ENCODE assay signal across 8 mouse cellular contexts in genomic region chr8:84657203-84657602, GRCm38 (mm10). TPM values are rescaled to one million over a fixed set of nuclear protein-coding genes. Genes with fewer than 3 reads are reported as not detected.
DNase-seq lines count a peak whose midpoint lies in the region; ATAC-seq and TF ChIP-seq lines count a peak whose summit lies in the region.

No protein-coding gene starts in this region.

- peak overlapping the region; percentile 98 for H3K27ac ChIP-seq in heart, embryonic 11.5 days (ENCODE audit: low read depth, low read length)
- H3K27ac ChIP-seq in spleen, adult 2 months (ENCODE audit: insufficient read depth, low read length), result peak overlapping the region; percentile 51
- peak overlapping the region; percentile 99 for H3K27ac ChIP-seq in limb, embryonic 13.5 days
- H3K27ac ChIP-seq in stomach, postnatal 0 days (replicated peaks), result peak overlapping the region; percentile 97

- H3K4me1 ChIP-seq in heart, embryonic 11.5 days (ENCODE audit: control insufficient read depth, insufficient read depth, low read length), result peaks cover 53% of the 10 kb centered on the region
- peaks cover 14% of the 10 kb centered on the region; the same call in 1 of the 2 replicates for H3K4me1 ChIP-seq in spleen, adult 2 months (ENCODE audit: control insufficient read depth, insufficient read depth, insufficient read length)
- peaks cover 71% of the 10 kb centered on the region for H3K4me1 ChIP-seq in limb, embryonic 13.5 days
- H3K4me1 ChIP-seq in stomach, postnatal 0 days (replicated peaks; ENCODE audit: control insufficient read depth, insufficient read depth), result peaks cover 7% of the 10 kb centered on the region

- DNase-seq in heart, adult 9 months (ENCODE audit: low spot score in 2 of 2), result no peak
- DNase-seq in spleen, adult 2 months (ENCODE audit: low read depth in 1 of 2, low spot score in 2 of 2), result no peak
- no peak for DNase-seq in spleen, postnatal 10 days (ENCODE audit: low spot score in 2 of 2)
- no peak for DNase-seq in stomach, postnatal 0 days (ENCODE audit: low spot score)
- no peak for DNase-seq in retina, postnatal 1 day
- DNase-seq in spleen, postnatal 14 days (ENCODE audit: low spot score in 2 of 2), result no peak

- H3K4me3 ChIP-seq in heart, embryonic 11.5 days (ENCODE audit: low read depth, low read length), result peak overlapping the region; percentile 47
- H3K4me3 ChIP-seq in spleen, adult 2 months (ENCODE audit: extremely low read depth, insufficient read depth, insufficient read length), result peak overlapping the region; percentile 59; the same call in 1 of the 2 replicates
- H3K4me3 ChIP-seq in limb, embryonic 13.5 days, result peak overlapping the region; percentile 42
- peak overlapping the region; percentile 38; the same call in 1 of the 2 replicates for H3K4me3 ChIP-seq in stomach, postnatal 0 days (ENCODE audit: low read depth, low read length)

- peak overlapping the region; percentile 94 for H3K4me2 ChIP-seq in heart, embryonic 11.5 days
- H3K4me2 ChIP-seq in limb, embryonic 13.5 days (replicated peaks), result peak overlapping the region; percentile 76
- H3K4me2 ChIP-seq in stomach, postnatal 0 days (replicated peaks; ENCODE audit: low read depth), result peak overlapping the region; percentile 73

- ATAC-seq in heart, embryonic 11.5 days (replicated peaks; ENCODE audit: insufficient number of reproducible peaks, low FRiP score, low TSS enrichment), result no peak
- no peak for ATAC-seq in limb, embryonic 13.5 days (ENCODE audit: low FRiP score, low read depth)
- ATAC-seq in stomach, postnatal 0 days (ENCODE audit: low FRiP score, low TSS enrichment), result no peak

- no peak for TF ChIP-seq EP300 in stomach, postnatal 0 days (optimal IDR thresholded peaks at IDR 0.05)

- no peak for TF ChIP-seq CTCF in spleen, adult 2 months (IDR thresholded peaks at IDR 0.05; ENCODE audit: extremely low read depth, insufficient read depth, insufficient read length, insufficient replicate concordance)
- TF ChIP-seq CTCF in stomach, postnatal 0 days (IDR thresholded peaks at IDR 0.05; ENCODE audit: low read depth), result no peak

- H3K27me3 ChIP-seq in heart, embryonic 11.5 days (ENCODE audit: control insufficient read depth, insufficient read depth, low read length), result no peaks in the 10 kb centered on the region
- no peaks in the 10 kb centered on the region for H3K27me3 ChIP-seq in spleen, adult 2 months (ENCODE audit: control insufficient read depth, insufficient read depth, low read length)
- no peaks in the 10 kb centered on the region for H3K27me3 ChIP-seq in limb, embryonic 13.5 days
- no peaks in the 10 kb centered on the region for H3K27me3 ChIP-seq in stomach, postnatal 0 days (ENCODE audit: control insufficient read depth, insufficient read depth, low read length)

- no peak for TF ChIP-seq POLR2A in spleen, adult 2 months (IDR thresholded peaks at IDR 0.05; ENCODE audit: low read depth, low read length)

- no peaks in the 10 kb centered on the region for H3K9me3 ChIP-seq in heart, embryonic 11.5 days (replicated peaks; ENCODE audit: control insufficient read depth, low read length)
- H3K9me3 ChIP-seq in limb, embryonic 13.5 days, result no peaks in the 10 kb centered on the region
- no peaks in the 10 kb centered on the region for H3K9me3 ChIP-seq in stomach, postnatal 0 days (ENCODE audit: control insufficient read depth, low read length)

- H3K36me3 ChIP-seq in heart, embryonic 11.5 days (ENCODE audit: control insufficient read depth, insufficient read depth, low read length), result no peaks in the 10 kb centered on the region
- no peaks in the 10 kb centered on the region for H3K36me3 ChIP-seq in spleen, adult 2 months (ENCODE audit: control insufficient read depth, insufficient read depth, low read length)
- H3K36me3 ChIP-seq in limb, embryonic 13.5 days, result no peaks in the 10 kb centered on the region
- H3K36me3 ChIP-seq in stomach, postnatal 0 days (ENCODE audit: control insufficient read depth, insufficient read depth, low read length), result no peaks in the 10 kb centered on the region

- H3K9ac ChIP-seq in heart, embryonic 11.5 days (ENCODE audit: low read depth, low read length), result peak overlapping the region; percentile 82
- H3K9ac ChIP-seq in limb, embryonic 13.5 days, result peak overlapping the region; percentile 73
- peak overlapping the region; percentile 74; the same call in 1 of the 2 replicates for H3K9ac ChIP-seq in stomach, postnatal 0 days (ENCODE audit: low read length)

RNA-seq across cellular contexts. Expression of gene Ier2, which starts 5.4 kb away (rescaled TPM):
- 52.3 and 55.9 TPM in 2 replicates for polyA plus RNA-seq in heart, embryonic 11.5 days (2014; fragmentation: Nextera tagmentation; extraction: Ambion mirVana)
- 23.0 and 27.4 TPM in 2 replicates for polyA plus RNA-seq in spleen, adult 2 months (2012; rRNA removed)
- polyA plus RNA-seq in limb, embryonic 13.5 days (2015; fragmentation: Nextera tagmentation; extraction: Ambion mirVana), result 71.9 and 73.0 TPM in 2 replicates
- 82.8 and 86.6 TPM in 2 replicates for polyA plus RNA-seq in stomach, postnatal 0 days (2015; fragmentation: Nextera tagmentation; extraction: Ambion mirVana)

RNA-seq across cellular contexts. Expression of gene Trmt1, which starts 28.9 kb away (rescaled TPM):
- polyA plus RNA-seq in heart, embryonic 11.5 days (2014; fragmentation: Nextera tagmentation; extraction: Ambion mirVana), result 49.7 and 51.6 TPM in 2 replicates
- polyA plus RNA-seq in spleen, adult 2 months (2012; rRNA removed), result 98.1 and 155 TPM in 2 replicates
- 70.8 and 72.7 TPM in 2 replicates for polyA plus RNA-seq in limb, embryonic 13.5 days (2015; fragmentation: Nextera tagmentation; extraction: Ambion mirVana)
- 45.1 and 49.9 TPM in 2 replicates for polyA plus RNA-seq in stomach, postnatal 0 days (2015; fragmentation: Nextera tagmentation; extraction: Ambion mirVana)

RNA-seq across cellular contexts. Expression of gene Nacc1, which starts 30.5 kb away (rescaled TPM):
- polyA plus RNA-seq in heart, embryonic 11.5 days (2014; fragmentation: Nextera tagmentation; extraction: Ambion mirVana), result 19.1 and 19.6 TPM in 2 replicates
- 66.0 and 78.5 TPM in 2 replicates for polyA plus RNA-seq in spleen, adult 2 months (2012; rRNA removed)
- 15.0 and 15.2 TPM in 2 replicates for polyA plus RNA-seq in limb, embryonic 13.5 days (2015; fragmentation: Nextera tagmentation; extraction: Ambion mirVana)
- polyA plus RNA-seq in stomach, postnatal 0 days (2015; fragmentation: Nextera tagmentation; extraction: Ambion mirVana), result 6.8 and 8.3 TPM in 2 replicates

RNA-seq across cellular contexts. Expression of gene Lyl1, which starts 44.1 kb away (rescaled TPM):
- 19.5 and 22.9 TPM in 2 replicates for polyA plus RNA-seq in heart, embryonic 11.5 days (2014; fragmentation: Nextera tagmentation; extraction: Ambion mirVana)
- 90.0 and 115 TPM in 2 replicates for polyA plus RNA-seq in spleen, adult 2 months (2012; rRNA removed)
- 4.1 and 4.9 TPM in 2 replicates for polyA plus RNA-seq in limb, embryonic 13.5 days (2015; fragmentation: Nextera tagmentation; extraction: Ambion mirVana)
- polyA plus RNA-seq in stomach, postnatal 0 days (2015; fragmentation: Nextera tagmentation; extraction: Ambion mirVana), result 4.0 and 4.3 TPM in 2 replicates
